Mouse (Mus musculus) stomach, postnatal 0 days (tissue): ENCODE measurements around the gene Gm867.

ENCODE experiments used
- CTCF ChIP-seq: IDR thresholded peaks from 2 replicates; pipeline ENCODE4 v1.5.1; 2016; ENCODE audit warnings: antibody characterized with exemption, low read depth, mild to moderate bottlenecking, moderate library complexity
- EP300 ChIP-seq: optimal IDR thresholded peaks from 2 replicates; pipeline ENCODE3; 2016; ENCODE audit warnings: antibody characterized with exemption

GRCm38 (mm10) chr10:75915557-75915956 is 24.9 kb downstream of the Gm867 start:
- TF ChIP-seq EP300: no peak
- no peak for TF ChIP-seq CTCF
